Mouse (Mus musculus) liver, embryonic 13.5 days (tissue): ENCODE data around the gene Paxbp1. TPM values are rescaled to one million over a fixed set of nuclear protein-coding genes. Genes with fewer than 3 reads are reported as not detected.

Experiments
- ATAC-seq: fragments of 200-750 bp; cut with Nextera tagmentation; 2 replicates; pipeline ENCODE4 v1.8.0; 2017; ENCODE audit warnings: low read depth, mild to moderate bottlenecking, moderate number of reproducible peaks, moderate library complexity
- DNase-seq: peaks from one replicate; pipeline ENCODE4 v3.0.0; 2022
- H3K27ac ChIP-seq: fragments of 300-500 bp; sonication (generic); 2 replicates; pipeline ENCODE4 v1.5.1; 2015; ENCODE audit warnings: moderate library complexity, mild to moderate bottlenecking, inconsistent platforms
- H3K27me3 ChIP-seq: fragments of 300-500 bp; sonication (generic); 2 replicates; pipeline ENCODE4 v1.6.1; 2015; ENCODE audit warnings: mild to moderate bottlenecking, inconsistent platforms
- H3K36me3 ChIP-seq: fragments of 300-500 bp; sonication (generic); 2 replicates; pipeline ENCODE4 v1.6.1; 2015; ENCODE audit warnings: mild to moderate bottlenecking, inconsistent platforms
- H3K4me1 ChIP-seq: fragments of 300-500 bp; sonication (generic); replicated peaks from 2 replicates; pipeline ENCODE4 v1.6.1; 2015; ENCODE audit warnings: inconsistent platforms
- H3K4me2 ChIP-seq: fragments of 300-500 bp; sonication (generic); 2 replicates; pipeline ENCODE4 v1.6.1; 2015; ENCODE audit warnings: inconsistent platforms, mild to moderate bottlenecking, moderate library complexity
- H3K4me3 ChIP-seq: fragments of 300-500 bp; sonication (generic); replicated peaks from 2 replicates; pipeline ENCODE4 v1.5.1; 2015; ENCODE audit warnings: mild to moderate bottlenecking, inconsistent platforms
- H3K9ac ChIP-seq: fragments of 300-500 bp; sonication (generic); 2 replicates; pipeline ENCODE4 v1.6.1; 2015; ENCODE audit warnings: mild to moderate bottlenecking, inconsistent platforms
- H3K9me3 ChIP-seq: fragments of 300-500 bp; sonication (generic); replicated peaks from 2 replicates; pipeline ENCODE4 v1.6.1; 2016; ENCODE audit warnings: inconsistent platforms
- WGBS: fragments of 180-500 bp; shearing (Covaris S2); methylation state at CpG from one replicate; pipeline ENCODE4 v1.1.7; 2015; ENCODE audit not compliant: insufficient replicate concordance; 5-methylcytosine and 5-hydroxymethylcytosine counted together
- polyA plus RNA-seq: library from polyadenylated mRNA; unstranded; fragments of >200 nt; fragmentation: Nextera tagmentation; extraction: Ambion mirVana; gene quantifications from 2 replicates; pipeline ENCODE4 v1.2.1, GENCODE M21; 2015

Gene Paxbp1
- polyA plus RNA-seq, 1 experiment from 2014 or later: 15.8 TPM

DNA sequence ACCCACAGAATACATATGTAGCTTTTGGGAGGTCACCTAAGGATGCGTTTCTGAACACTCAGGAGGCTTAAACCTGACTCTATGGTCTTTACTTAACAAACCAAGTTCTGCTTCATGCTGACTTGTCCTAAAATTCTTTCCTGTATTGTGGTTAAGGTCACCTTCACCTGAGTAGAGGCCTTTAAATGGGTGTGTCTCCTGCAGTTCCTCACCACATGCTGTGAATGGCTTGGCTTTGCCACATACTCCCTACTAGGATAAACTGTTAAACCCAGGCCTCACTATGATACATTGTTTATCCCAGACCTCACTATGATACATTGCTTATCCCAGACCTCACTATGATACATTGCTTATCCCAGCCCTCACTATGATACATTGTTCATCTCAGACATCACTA is 27.9 kb upstream of the Paxbp1 start:
- H3K4me1 ChIP-seq: no peaks in the 10 kb centered on the region
- no peaks in the 10 kb centered on the region for H3K9me3 ChIP-seq
- H3K36me3 ChIP-seq: no peaks in the 10 kb centered on the region
- DNase-seq (no peak), ATAC-seq (no peak)
- 83% methylated on average over 1 of the region's 1 CpGs for WGBS
- H3K27me3 ChIP-seq: peaks cover 20% of the 10 kb centered on the region; the same call in 1 of the 2 replicates
- H3K4me2 ChIP-seq: no peak overlapping the region
- H3K4me3 ChIP-seq: no peak overlapping the region
- no peak overlapping the region for H3K27ac ChIP-seq
- H3K9ac ChIP-seq: no peak overlapping the region

- H3K4me2 ChIP-seq: no peak overlapping the region
- ATAC-seq (no peak), DNase-seq (no peak)
- 40% methylated on average over 12 of the region's 12 CpGs for WGBS
- no peak overlapping the region for H3K27ac ChIP-seq
- H3K9ac ChIP-seq: no peak overlapping the region
- no peak overlapping the region for H3K4me3 ChIP-seq
- H3K4me1 ChIP-seq: no peaks in the 10 kb centered on the region
- H3K27me3 ChIP-seq: peaks cover 24% of the 10 kb centered on the region; the same call in 1 of the 2 replicates
- H3K36me3 ChIP-seq: no peaks in the 10 kb centered on the region
- H3K9me3 ChIP-seq: no peaks in the 10 kb centered on the region
Observed at GRCm38 (mm10) chr16:91068969-91069368, 24.6 kb upstream of the Paxbp1 start.

- no peaks in the 10 kb centered on the region for H3K36me3 ChIP-seq
- no peaks in the 10 kb centered on the region for H3K4me1 ChIP-seq
- no peak overlapping the region for H3K4me2 ChIP-seq
- H3K9me3 ChIP-seq: no peaks in the 10 kb centered on the region
- no peak for ATAC-seq
- H3K27ac ChIP-seq: no peak overlapping the region
- H3K27me3 ChIP-seq: peaks cover 27% of the 10 kb centered on the region; the same call in 1 of the 2 replicates
- 90% methylated on average over 1 of the region's 1 CpGs for WGBS
- H3K9ac ChIP-seq: no peak overlapping the region
- H3K4me3 ChIP-seq: no peak overlapping the region
- no peak for DNase-seq
Observed at GRCm38 (mm10) chr16:91067122-91067521, 22.8 kb upstream of the Paxbp1 start.

- no peaks in the 10 kb centered on the region for H3K9me3 ChIP-seq
- H3K36me3 ChIP-seq: no peaks in the 10 kb centered on the region
- ATAC-seq: no peak
- H3K4me3 ChIP-seq: no peak overlapping the region
- WGBS: 70% methylated on average over 12 of the region's 12 CpGs
- peaks cover 24% of the 10 kb centered on the region for H3K27me3 ChIP-seq
- no peak for DNase-seq
- no peak overlapping the region for H3K27ac ChIP-seq
- H3K4me1 ChIP-seq: no peaks in the 10 kb centered on the region
- H3K4me2 ChIP-seq: no peak overlapping the region
- H3K9ac ChIP-seq: no peak overlapping the region
Observed at GRCm38 (mm10) chr16:91064583-91065365, 20.4 kb upstream of the Paxbp1 start.

DNA sequence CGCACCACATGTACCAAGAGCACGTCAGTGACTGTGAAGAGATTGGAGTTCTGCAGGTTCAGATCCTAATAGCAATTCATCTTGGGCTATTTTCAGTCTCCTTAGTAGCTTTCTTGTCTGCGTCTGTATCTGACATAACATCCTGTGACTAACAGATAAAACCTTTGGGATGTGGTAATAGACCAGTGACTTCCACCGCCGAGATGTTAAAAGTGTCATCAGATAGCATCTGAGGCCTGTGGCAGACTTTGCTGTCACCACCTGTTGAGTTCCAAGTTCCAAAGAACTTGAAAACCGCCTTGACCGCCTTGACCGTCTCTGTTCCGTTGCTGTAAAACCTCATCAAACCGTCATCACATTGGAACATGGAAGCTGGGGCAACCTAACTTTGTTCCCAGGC is 19.4 kb upstream of the Paxbp1 start:
- Histone ChIP-seq H3K4me3 (no peak overlapping the region), H3K27me3 (peaks cover 26% of the 10 kb centered on the region), H3K9me3 (no peaks in the 10 kb centered on the region), H3K4me2 (no peak overlapping the region), H3K9ac (no peak overlapping the region), H3K4me1 (no peaks in the 10 kb centered on the region), H3K27ac (no peak overlapping the region), H3K36me3 (no peaks in the 10 kb centered on the region)
- 58% methylated on average over 10 of the region's 10 CpGs for WGBS
- DNase-seq (no peak), ATAC-seq (no peak)

- Histone ChIP-seq H3K4me1 (no peaks in the 10 kb centered on the region), H3K36me3 (no peaks in the 10 kb centered on the region), H3K9ac (no peak overlapping the region), H3K27me3 (peaks cover 22% of the 10 kb centered on the region), H3K4me3 (no peak overlapping the region), H3K4me2 (no peak overlapping the region), H3K9me3 (no peaks in the 10 kb centered on the region), H3K27ac (no peak overlapping the region)
- no peak for DNase-seq
- 32% methylated on average over 13 of the region's 13 CpGs for WGBS
- ATAC-seq: no peak
Observed at GRCm38 (mm10) chr16:91061531-91062318, 17.4 kb upstream of the Paxbp1 start.

DNA sequence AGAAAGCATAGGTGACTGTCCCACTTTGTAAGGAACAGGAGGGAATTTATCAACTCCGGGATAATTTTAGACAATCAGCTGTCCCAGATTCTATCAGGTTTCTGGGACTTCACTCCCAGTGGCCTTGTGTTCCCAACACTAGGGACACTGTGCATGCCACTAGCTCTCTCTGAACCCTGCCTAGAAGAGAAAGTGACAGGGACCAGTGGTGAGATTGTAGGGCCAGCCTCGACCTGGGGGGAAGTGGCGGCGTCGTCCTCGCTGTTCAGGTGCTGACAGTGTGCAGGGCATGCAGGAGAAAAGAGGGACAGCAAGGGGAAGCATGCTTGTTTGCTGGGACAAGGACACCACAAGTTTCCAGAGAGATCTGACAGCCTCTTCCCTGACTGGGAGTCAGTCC is 13.4 kb upstream of the Paxbp1 start:
- DNase-seq (no peak), ATAC-seq (no peak)
- H3K27me3 ChIP-seq: peaks cover 30% of the 10 kb centered on the region
- no peak overlapping the region for H3K27ac ChIP-seq
- no peak overlapping the region for H3K9ac ChIP-seq
- 53% methylated on average over 6 of the region's 6 CpGs for WGBS
- H3K36me3 ChIP-seq: no peaks in the 10 kb centered on the region
- no peak overlapping the region for H3K4me2 ChIP-seq
- H3K9me3 ChIP-seq: no peaks in the 10 kb centered on the region
- H3K4me3 ChIP-seq: no peak overlapping the region
- H3K4me1 ChIP-seq: 0 out of 2 replicates have a peak, but pooled peaks cover 3% of the 10 kb centered on the region

DNA sequence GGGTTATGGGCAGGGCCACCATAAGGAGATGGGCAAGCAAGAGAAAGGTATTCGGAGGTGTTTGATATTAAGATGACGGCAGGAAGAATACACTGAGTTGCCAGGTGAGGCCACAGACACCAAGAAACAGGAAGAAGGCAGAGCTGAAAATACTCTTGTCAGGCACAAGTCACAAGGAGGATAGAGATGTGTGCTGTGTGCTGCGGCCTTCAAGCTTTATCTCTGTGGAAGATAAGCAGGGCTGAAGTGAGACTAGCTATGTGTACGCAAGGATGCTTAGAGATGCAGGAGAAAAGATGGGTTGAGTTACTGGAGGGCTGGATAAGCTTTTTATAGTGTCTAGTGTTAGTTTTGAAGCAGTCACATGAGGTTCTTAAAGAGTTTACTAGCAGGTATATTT is 12.9 kb upstream of the Paxbp1 start:
- no peak for ATAC-seq
- Histone ChIP-seq H3K4me2 (no peak overlapping the region), H3K9me3 (no peaks in the 10 kb centered on the region), H3K36me3 (no peaks in the 10 kb centered on the region), H3K27ac (no peak overlapping the region), H3K4me1 (0 out of 2 replicates have a peak, but pooled peaks cover 3% of the 10 kb centered on the region), H3K4me3 (no peak overlapping the region), H3K27me3 (peaks cover 28% of the 10 kb centered on the region), H3K9ac (no peak overlapping the region)
- DNase-seq: no peak
- WGBS: 43% methylated on average over 4 of the region's 4 CpGs

GRCm38 (mm10) chr16:91056043-91056821 is 11.9 kb upstream of the Paxbp1 start:
- Histone ChIP-seq H3K4me2 (no peak overlapping the region), H3K4me1 (0 out of 2 replicates have a peak, but pooled peaks cover 3% of the 10 kb centered on the region), H3K4me3 (no peak overlapping the region), H3K27ac (no peak overlapping the region), H3K36me3 (no peaks in the 10 kb centered on the region), H3K27me3 (peaks cover 32% of the 10 kb centered on the region), H3K9ac (no peak overlapping the region), H3K9me3 (no peaks in the 10 kb centered on the region)
- ATAC-seq (no peak), DNase-seq (no peak)
- WGBS: 46% methylated on average over 16 of the region's 16 CpGs

- Histone ChIP-seq H3K4me1 (0 out of 2 replicates have a peak, but pooled peaks cover 3% of the 10 kb centered on the region), H3K4me3 (no peak overlapping the region), H3K36me3 (no peaks in the 10 kb centered on the region), H3K27ac (no peak overlapping the region), H3K27me3 (peaks cover 32% of the 10 kb centered on the region), H3K9me3 (no peaks in the 10 kb centered on the region), H3K9ac (no peak overlapping the region), H3K4me2 (no peak overlapping the region)
- no peak for DNase-seq
- ATAC-seq: no peak
- 76% methylated on average over 5 of the region's 5 CpGs for WGBS
Observed at GRCm38 (mm10) chr16:91055150-91055549, 10.8 kb upstream of the Paxbp1 start.

GRCm38 (mm10) chr16:91053599-91053998 is 9.3 kb upstream of the Paxbp1 start:
- Histone ChIP-seq H3K4me1 (0 out of 2 replicates have a peak, but pooled peaks cover 3% of the 10 kb centered on the region), H3K27ac (no peak overlapping the region), H3K36me3 (no peaks in the 10 kb centered on the region), H3K4me3 (no peak overlapping the region), H3K4me2 (no peak overlapping the region), H3K9me3 (no peaks in the 10 kb centered on the region), H3K9ac (no peak overlapping the region), H3K27me3 (peaks cover 22% of the 10 kb centered on the region)
- ATAC-seq (no peak), DNase-seq (no peak)
- WGBS: 48% methylated on average over 8 of the region's 8 CpGs
